Mouse (Mus musculus) thymus, adult 2 months (tissue): ENCODE data around the gene Clspn.

Source experiments
- CTCF ChIP-seq: fragments of 200-500 bp; IDR thresholded peaks from 2 replicates; pipeline ENCODE4 v1.5.1; 2012; ENCODE audit warnings: mild to moderate bottlenecking, control low read depth, low read length, moderate library complexity, borderline replicate concordance; ENCODE audit not compliant: control insufficient read depth, poor library complexity, insufficient read depth; ENCODE audit errors: extremely low read depth
- POLR2A ChIP-seq: fragments of 200-500 bp; IDR thresholded peaks from 2 replicates; pipeline ENCODE4 v1.6.1; 2012; ENCODE audit warnings: mild to moderate bottlenecking, low read length, control low read depth, moderate library complexity; ENCODE audit not compliant: control insufficient read depth, poor library complexity, insufficient read depth; ENCODE audit errors: extremely low read depth

DNA sequence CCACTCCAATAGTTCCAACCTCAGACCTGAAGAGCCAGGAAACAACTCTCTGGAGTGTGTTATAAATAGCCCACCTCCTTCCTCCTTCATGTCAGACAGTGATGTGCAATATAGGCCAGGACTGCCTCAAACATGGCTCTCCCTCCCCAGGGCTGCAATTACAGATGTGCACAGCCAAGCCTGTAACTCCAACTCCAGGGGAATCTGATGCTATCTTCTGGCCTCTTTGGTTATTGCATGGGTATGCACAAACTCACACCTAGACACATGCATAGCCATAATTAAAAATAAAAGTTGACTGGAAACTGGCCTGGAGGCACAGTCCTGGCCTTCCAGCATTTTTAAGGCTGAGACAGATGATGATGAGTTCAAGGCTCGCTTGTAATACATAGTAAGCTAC, 11.7 kb upstream of the Clspn start:
- TF ChIP-seq CTCF, result no peak
- no peak for TF ChIP-seq POLR2A
